Mouse (Mus musculus) midbrain, postnatal 0 days (tissue): Measurements from ENCODE around the gene Mrpl48. TPM values are rescaled to one million over a fixed set of nuclear protein-coding genes. Genes with fewer than 3 reads are reported as not detected.

Experiments used
- ATAC-seq: fragments of 200-750 bp; cut with Nextera tagmentation; 2 replicates; pipeline ENCODE4 v1.8.0; 2017; ENCODE audit warnings: moderate number of reproducible peaks, mild to moderate bottlenecking, moderate TSS enrichment, moderate library complexity; ENCODE audit not compliant: low FRiP score
- DNase-seq: peaks from one replicate; pipeline ENCODE4 v3.0.0-alpha.2; 2015; ENCODE audit warnings: low spot score
- H3K27ac ChIP-seq: fragments of 300-500 bp; sonication (generic); 2 replicates; pipeline ENCODE4 v1.5.1; 2014; ENCODE audit warnings: low read depth, mild to moderate bottlenecking, low read length, mixed read lengths
- H3K27me3 ChIP-seq: fragments of 300-500 bp; sonication (generic); 2 replicates; pipeline ENCODE4 v1.6.1; 2014; ENCODE audit warnings: low read length, control low read depth, mixed read lengths; ENCODE audit not compliant: insufficient read depth
- H3K36me3 ChIP-seq: fragments of 300-500 bp; sonication (generic); 2 replicates; pipeline ENCODE4 v1.6.1; 2014; ENCODE audit warnings: low read length, control low read depth, mixed read lengths; ENCODE audit not compliant: insufficient read depth
- H3K4me1 ChIP-seq: fragments of 300-500 bp; sonication (generic); 2 replicates; pipeline ENCODE4 v1.6.1; 2014; ENCODE audit warnings: mild to moderate bottlenecking, control low read depth, antibody characterized with exemption, low read length, mixed read lengths; ENCODE audit not compliant: insufficient read depth
- H3K4me2 ChIP-seq: fragments of 300-500 bp; sonication (generic); 2 replicates; pipeline ENCODE4 v1.6.1; 2014; ENCODE audit warnings: low read depth, mild to moderate bottlenecking, low read length, mixed read lengths; ENCODE audit not compliant: poor library complexity, severe bottlenecking
- H3K4me3 ChIP-seq: fragments of 300-500 bp; sonication (generic); 2 replicates; pipeline ENCODE4 v1.5.1; 2014; ENCODE audit warnings: low read depth, mild to moderate bottlenecking, low read length, moderate library complexity
- H3K9ac ChIP-seq: fragments of 300-500 bp; sonication (generic); replicated peaks from 2 replicates; pipeline ENCODE4 v1.6.1; 2014; ENCODE audit warnings: mild to moderate bottlenecking, low read length, moderate library complexity, mixed read lengths; ENCODE audit not compliant: poor library complexity, severe bottlenecking
- H3K9me3 ChIP-seq: fragments of 300-500 bp; sonication (generic); 2 replicates; pipeline ENCODE4 v1.6.1; 2016; ENCODE audit warnings: low read length, control low read depth
- CTCF ChIP-seq: IDR thresholded peaks from 2 replicates; pipeline ENCODE4 v1.5.1; 2016; ENCODE audit warnings: antibody characterized with exemption, mild to moderate bottlenecking
- WGBS: fragments of 180-500 bp; shearing (Covaris S2); extraction: QIAGEN DNeasy Blood & Tissue Kit; methylation state at CpG from one replicate; pipeline ENCODE4 v1.1.7; 2014; 5-methylcytosine and 5-hydroxymethylcytosine counted together
- polyA plus RNA-seq: library from polyadenylated mRNA; unstranded; fragments of >200 nt; fragmentation: Nextera tagmentation; extraction: Ambion mirVana; gene quantifications from 2 replicates; pipeline ENCODE4 v1.2.1, GENCODE M21; 2015
- total RNA-seq: library from RNA; depleted of rRNA; stranded (reverse); fragments of >200 nt; gene quantifications from 2 replicates; pipeline ENCODE4 v1.2.3, GENCODE M21; 2014

The Mrpl48 gene
- total and polyA plus RNA-seq, 2 experiments from 2014 or later = 47.8 to 89.8 TPM

DNA sequence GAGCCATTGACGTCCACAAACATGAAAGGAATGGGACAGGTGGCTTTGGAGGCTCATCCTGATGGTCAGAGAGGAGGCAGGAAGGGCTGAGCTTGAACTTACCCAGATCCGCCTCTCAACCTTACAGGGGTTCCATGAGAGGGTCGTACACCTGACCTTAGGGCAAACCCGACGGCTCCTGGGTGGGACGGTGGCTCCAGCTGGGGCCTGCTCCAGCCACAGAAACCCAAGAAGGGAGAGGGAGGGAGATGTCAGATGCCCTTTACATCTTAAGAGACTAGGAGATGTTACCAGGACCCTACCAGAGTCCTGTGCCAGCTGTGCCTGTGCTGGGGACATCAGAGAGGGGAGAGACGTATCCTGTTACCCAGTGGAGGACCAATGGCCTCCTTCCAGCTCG lies 41.7 kb upstream of the Mrpl48 start:
- Histone ChIP-seq H3K4me2 (no peak overlapping the region), H3K4me3 (no peak overlapping the region), H3K27me3 (no peaks in the 10 kb centered on the region), H3K36me3 (no peaks in the 10 kb centered on the region; the same call in 1 of the 2 replicates), H3K9me3 (no peaks in the 10 kb centered on the region), H3K27ac (no peak overlapping the region), H3K9ac (no peak overlapping the region), H3K4me1 (no peaks in the 10 kb centered on the region)
- 83% methylated on average over 8 of the region's 8 CpGs for WGBS
- TF ChIP-seq CTCF = no peak
- DNase-seq (no peak), ATAC-seq (no peak)

DNA sequence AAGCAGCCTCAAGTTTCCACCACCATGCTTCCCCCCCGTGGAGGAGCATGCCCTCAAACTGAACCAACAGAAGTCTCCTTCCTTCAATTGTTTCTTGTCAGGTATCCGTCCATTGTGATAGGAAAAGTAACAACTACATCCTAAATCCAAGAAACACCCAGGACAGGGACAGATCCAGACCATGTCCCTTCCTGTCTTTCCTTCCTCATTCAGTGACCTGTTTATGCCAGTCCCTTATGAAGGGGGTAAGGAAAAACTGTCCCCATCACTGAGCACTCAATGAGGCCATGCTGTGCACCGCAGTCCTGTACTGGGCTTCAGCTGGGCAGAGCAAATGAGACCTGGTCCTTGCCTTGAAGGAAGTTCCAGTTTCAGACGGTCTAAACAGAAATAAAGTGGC lies 41.0 kb upstream of the Mrpl48 start:
- H3K9me3 ChIP-seq = no peaks in the 10 kb centered on the region
- ATAC-seq = no peak
- no peaks in the 10 kb centered on the region for H3K27me3 ChIP-seq
- DNase-seq = no peak
- H3K4me2 ChIP-seq = no peak overlapping the region
- H3K27ac ChIP-seq = no peak overlapping the region
- H3K4me1 ChIP-seq = no peaks in the 10 kb centered on the region
- 86% methylated on average over 4 of the region's 4 CpGs for WGBS
- TF ChIP-seq CTCF = no peak
- no peak overlapping the region for H3K9ac ChIP-seq
- H3K36me3 ChIP-seq = no peaks in the 10 kb centered on the region; the same call in 1 of the 2 replicates
- H3K4me3 ChIP-seq = no peak overlapping the region

DNA sequence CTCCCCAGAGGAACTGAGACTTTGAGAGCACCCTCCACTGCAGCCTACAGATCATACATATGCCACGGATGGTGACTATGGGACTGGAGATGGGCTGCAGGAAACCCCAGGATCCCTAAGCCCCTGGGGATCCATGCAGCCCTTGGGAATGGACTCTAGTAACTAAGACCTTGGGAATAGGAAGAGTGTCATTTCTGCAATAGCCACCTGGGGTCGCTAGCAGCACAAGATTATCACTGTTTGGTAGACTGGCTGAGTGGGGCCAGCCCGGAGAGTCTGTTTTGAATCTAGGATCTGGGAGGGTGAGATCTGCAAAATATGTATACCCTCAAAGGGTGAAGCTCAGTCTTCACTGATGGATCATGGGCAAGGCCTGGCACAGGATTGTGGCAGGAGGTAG lies 37.0 kb upstream of the Mrpl48 start:
- peak; percentile 80 for DNase-seq
- no peak overlapping the region for H3K27ac ChIP-seq
- no peak overlapping the region for H3K4me2 ChIP-seq
- H3K9ac ChIP-seq = no peak overlapping the region
- H3K4me3 ChIP-seq = no peak overlapping the region
- H3K36me3 ChIP-seq = peaks cover 3% of the 10 kb centered on the region
- 29% methylated on average over 3 of the region's 3 CpGs for WGBS
- TF ChIP-seq CTCF = peak; percentile 77
- no peak for ATAC-seq
- H3K27me3 ChIP-seq = no peaks in the 10 kb centered on the region
- H3K9me3 ChIP-seq = no peaks in the 10 kb centered on the region
- no peaks in the 10 kb centered on the region for H3K4me1 ChIP-seq

DNA sequence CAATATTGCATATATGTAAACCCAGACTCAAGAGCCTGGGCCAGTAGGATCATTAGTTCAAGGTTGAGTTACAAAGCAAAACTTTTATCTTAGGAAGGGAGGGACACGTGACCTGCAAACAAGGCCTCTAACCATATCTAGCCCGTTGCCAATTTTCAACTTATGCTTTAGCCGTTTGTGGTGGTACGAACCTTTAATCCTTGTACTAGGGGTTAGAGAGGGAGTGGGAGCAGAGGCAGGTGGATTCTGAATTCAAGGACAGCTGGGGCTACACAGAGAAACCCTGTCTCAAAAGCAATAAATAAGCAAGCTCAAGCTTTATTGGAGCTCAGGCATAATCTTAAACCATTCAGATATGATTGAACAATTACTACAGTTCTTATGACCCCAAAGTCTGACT lies 34.3 kb upstream of the Mrpl48 start:
- Histone ChIP-seq H3K9ac (no peak overlapping the region), H3K36me3 (peaks cover 5% of the 10 kb centered on the region; the same call in 1 of the 2 replicates), H3K27ac (no peak overlapping the region), H3K27me3 (no peaks in the 10 kb centered on the region), H3K4me2 (no peak overlapping the region), H3K4me3 (no peak overlapping the region), H3K9me3 (no peaks in the 10 kb centered on the region), H3K4me1 (no peaks in the 10 kb centered on the region)
- ATAC-seq (no peak), DNase-seq (no peak)
- TF ChIP-seq CTCF = no peak
- 91% methylated on average over 4 of the region's 4 CpGs for WGBS

DNA sequence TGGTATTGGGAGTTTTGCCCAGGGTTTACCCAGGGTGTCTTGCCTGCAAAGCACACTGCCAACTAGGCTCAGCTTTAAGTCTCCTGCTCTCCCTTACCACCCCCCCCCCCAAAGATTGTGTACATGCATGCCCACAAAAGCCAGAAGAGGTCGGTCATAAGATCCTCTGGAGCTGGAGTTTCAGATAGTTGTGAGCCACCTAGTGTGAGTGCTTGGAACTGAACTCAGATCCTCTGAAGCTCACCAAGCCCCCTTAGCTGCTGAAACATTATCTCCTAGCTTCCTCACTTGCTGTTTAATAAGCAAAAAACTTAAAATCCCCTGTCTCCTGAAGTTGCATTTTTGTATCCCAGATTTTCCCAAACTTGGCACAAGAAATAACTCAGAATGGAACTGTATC lies 29.6 kb upstream of the Mrpl48 start:
- Histone ChIP-seq H3K4me3 (no peak overlapping the region), H3K9ac (no peak overlapping the region), H3K27me3 (no peaks in the 10 kb centered on the region), H3K9me3 (no peaks in the 10 kb centered on the region), H3K27ac (no peak overlapping the region), H3K4me2 (no peak overlapping the region), H3K4me1 (no peaks in the 10 kb centered on the region), H3K36me3 (peaks cover 20% of the 10 kb centered on the region; the same call in 1 of the 2 replicates)
- 0% methylated on average over 1 of the region's 1 CpGs for WGBS
- peak; percentile 71 for TF ChIP-seq CTCF
- peak; percentile 61 for DNase-seq
- no peak; the same call in 1 of the 2 replicates for ATAC-seq

DNA sequence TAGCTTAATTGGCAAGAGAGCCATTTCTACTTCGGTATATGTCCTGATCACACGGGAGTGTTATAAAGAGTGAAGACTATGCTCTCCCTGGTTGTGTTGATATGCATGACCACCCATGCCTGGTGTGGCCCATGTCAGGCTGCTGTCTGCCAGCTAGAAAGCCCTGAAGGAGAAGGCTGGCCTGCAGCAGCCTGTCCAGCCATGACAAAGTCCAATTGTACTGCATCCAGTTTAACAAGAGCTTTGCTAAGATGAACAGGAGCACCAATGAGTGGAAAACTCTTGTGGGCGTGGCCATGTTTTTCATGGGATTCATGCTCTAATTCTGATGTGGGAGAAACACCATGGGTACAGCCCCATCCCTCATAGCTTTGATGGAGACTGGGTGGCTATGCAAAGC lies 16.4 kb upstream of the Mrpl48 start:
- 60% methylated on average over 3 of the region's 3 CpGs for WGBS
- Histone ChIP-seq H3K4me1 (no peaks in the 10 kb centered on the region), H3K9ac (no peak overlapping the region), H3K36me3 (0 out of 2 replicates have a peak, but pooled peaks cover 1% of the 10 kb centered on the region), H3K4me3 (no peak overlapping the region), H3K4me2 (no peak overlapping the region), H3K27me3 (no peaks in the 10 kb centered on the region), H3K9me3 (no peaks in the 10 kb centered on the region), H3K27ac (no peak overlapping the region)
- DNase-seq = no peak
- no peak for TF ChIP-seq CTCF
- ATAC-seq = no peak
